Comparison of ENCODE assay signal across 8 mouse cellular contexts in the genomic region with DNA sequence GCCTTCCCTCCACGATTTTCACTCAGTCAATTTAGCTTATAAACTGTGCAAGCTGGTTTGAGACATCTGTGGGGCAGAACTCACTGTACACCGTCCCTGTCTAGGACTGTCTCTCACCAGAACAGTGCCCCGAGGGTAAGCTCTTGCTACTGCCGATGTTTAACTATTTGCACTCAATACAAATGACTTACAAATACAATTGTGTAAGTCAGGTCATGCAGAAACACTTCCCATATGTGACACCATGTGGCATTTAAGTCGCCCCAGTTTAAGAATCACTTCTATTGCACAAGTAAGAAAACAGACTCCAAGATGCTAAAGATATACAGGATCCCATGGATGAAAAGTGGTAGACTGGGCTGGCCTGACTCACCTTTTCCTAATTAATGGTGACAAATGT.
"Had no signal": no experiment of that assay in that cellular context is flagged by ENCODE, and none has a peak within 500 bp of the region (broad histone marks: within the 10 kb centered on the region; RNA-seq: fewer than 3 reads in every experiment).

No protein-coding gene starts in this region.

- DNase-seq: lung, adult 18-20 months; lung, embryonic 14.5 days; lung, postnatal 10 days; lung, postnatal 36 days; right cerebral cortex, postnatal 14 days; thymus, adult 2 months; thymus, postnatal 25 days; thymus, postnatal 4 days had no signal
